Mouse (Mus musculus) heart, postnatal 0 days (tissue): ENCODE results near the gene Cd8b1.

Experiments
- CTCF ChIP-seq: IDR thresholded peaks from 2 replicates; pipeline ENCODE4 v1.5.1; 2016; ENCODE audit warnings: antibody characterized with exemption, control low read depth, low read depth
- EP300 ChIP-seq: IDR thresholded peaks from 2 replicates; pipeline ENCODE4 v1.6.1; 2016; ENCODE audit warnings: antibody characterized with exemption, low read depth

- TF ChIP-seq CTCF (no peak), EP300 (no peak)
These were observed 29.6 kb downstream of the Cd8b1 start for GRCm38 (mm10) chr6:71352201-71352600.
